Mouse (Mus musculus) lung, postnatal 4 days (tissue): ENCODE data around the gene Aplnr.

Source experiments
- DNase-seq, 2 experiments: peaks; one replicate each; pipeline ENCODE4 v3.0.0; 2021

Gene Aplnr

GRCm38 (mm10) chr2:85137601-85138140 is 1.6 kb downstream of the Aplnr start:
- DNase-seq = no peak

GRCm38 (mm10) chr2:85138143-85138542 is 2.1 kb downstream of the Aplnr start:
- DNase-seq = no peak

- peak in 1 of 2 experiments; percentile 31 for DNase-seq
Observed at GRCm38 (mm10) chr2:85139393-85139792, 3.4 kb downstream of the Aplnr start.

GRCm38 (mm10) chr2:85139846-85140245 is 3.8 kb downstream of the Aplnr start:
- DNase-seq = no peak

- no peak for DNase-seq
Observed at GRCm38 (mm10) chr2:85140833-85141232, 4.8 kb downstream of the Aplnr start.

GRCm38 (mm10) chr2:85144908-85145307 is 8.9 kb downstream of the Aplnr start:
- no peak for DNase-seq

- no peak for DNase-seq
Observed at GRCm38 (mm10) chr2:85145346-85145745, 9.3 kb downstream of the Aplnr start.

- DNase-seq = no peak
Observed at GRCm38 (mm10) chr2:85147481-85147880, 11.5 kb downstream of the Aplnr start.

- no peak for DNase-seq
Observed at GRCm38 (mm10) chr2:85150373-85150772, 14.3 kb downstream of the Aplnr start.

- DNase-seq = no peak
Observed at GRCm38 (mm10) chr2:85151233-85151632, 15.2 kb downstream of the Aplnr start.

- DNase-seq = no peak
Observed at GRCm38 (mm10) chr2:85155334-85155733, 19.3 kb downstream of the Aplnr start.

GRCm38 (mm10) chr2:85156136-85156535 is 20.1 kb downstream of the Aplnr start:
- DNase-seq = no peak

- DNase-seq = no peak
Observed at GRCm38 (mm10) chr2:85157382-85157781, 21.4 kb downstream of the Aplnr start.

GRCm38 (mm10) chr2:85160901-85161637 is 25.0 kb downstream of the Aplnr start:
- DNase-seq = no peak

GRCm38 (mm10) chr2:85161638-85162093 is 25.6 kb downstream of the Aplnr start:
- no peak for DNase-seq

- peak; percentile 48 to 64 for DNase-seq
Observed at GRCm38 (mm10) chr2:85163311-85164047, 27.5 kb downstream of the Aplnr start.

GRCm38 (mm10) chr2:85167624-85168023 is 31.6 kb downstream of the Aplnr start:
- peak; percentile 7 to 43 for DNase-seq

- no peak for DNase-seq
Observed at GRCm38 (mm10) chr2:85168327-85168726, 32.3 kb downstream of the Aplnr start.

- DNase-seq = peak in 1 of 2 experiments; percentile 19
Observed at GRCm38 (mm10) chr2:85172071-85172762, 36.2 kb downstream of the Aplnr start.

- no peak for DNase-seq
Observed at GRCm38 (mm10) chr2:85172763-85173103, 36.7 kb downstream of the Aplnr start.

- DNase-seq = no peak
Observed at GRCm38 (mm10) chr2:85173545-85173944, 37.5 kb downstream of the Aplnr start.

GRCm38 (mm10) chr2:85178139-85178800 is 42.2 kb downstream of the Aplnr start:
- no peak for DNase-seq
